Mouse (Mus musculus): Measurements from ENCODE around the gene Galnt2. TPM values are rescaled to one million over a fixed set of nuclear protein-coding genes. Genes with fewer than 3 reads are reported as not detected.

The Galnt2 gene
- total RNA-seq, 2 experiments from 2014 or later: 36.1 to 50.8 TPM

GRCm38 (mm10) chr8:124362589-124362988 is 131.4 kb downstream of the Galnt2 start:
- peak; percentile 50 for ATAC-seq (replicated peaks; ENCODE audit: poor library complexity)

- ATAC-seq (replicated peaks; ENCODE audit: poor library complexity): no peak
These were observed 132.1 kb downstream of the Galnt2 start for GRCm38 (mm10) chr8:124363337-124363736.

- peak; percentile 97 for ATAC-seq (replicated peaks; ENCODE audit: poor library complexity)
These were observed 137.0 kb downstream of the Galnt2 start for GRCm38 (mm10) chr8:124368213-124368612.

GRCm38 (mm10) chr8:124370422-124371183 is 139.4 kb downstream of the Galnt2 start:
- no peak for ATAC-seq (replicated peaks; ENCODE audit: poor library complexity)

- no peak for ATAC-seq (replicated peaks; ENCODE audit: poor library complexity)
These were observed 140.4 kb downstream of the Galnt2 start for GRCm38 (mm10) chr8:124371410-124372123.

GRCm38 (mm10) chr8:124373753-124374152 is 142.6 kb downstream of the Galnt2 start:
- ATAC-seq (replicated peaks; ENCODE audit: poor library complexity): no peak

- no peak for ATAC-seq (replicated peaks; ENCODE audit: poor library complexity)
These were observed 144.0 kb downstream of the Galnt2 start for GRCm38 (mm10) chr8:124375168-124375567.

- ATAC-seq (replicated peaks; ENCODE audit: poor library complexity): no peak
These were observed 144.5 kb downstream of the Galnt2 start for GRCm38 (mm10) chr8:124375727-124376126.

GRCm38 (mm10) chr8:124376406-124376805 is 145.2 kb downstream of the Galnt2 start:
- no peak for ATAC-seq (replicated peaks; ENCODE audit: poor library complexity)

GRCm38 (mm10) chr8:124379289-124379688 is 148.1 kb downstream of the Galnt2 start:
- no peak for ATAC-seq (replicated peaks; ENCODE audit: poor library complexity)

GRCm38 (mm10) chr8:124382235-124382634 is 151.0 kb downstream of the Galnt2 start:
- ATAC-seq (replicated peaks; ENCODE audit: poor library complexity): no peak

- ATAC-seq (replicated peaks; ENCODE audit: poor library complexity): no peak
These were observed 153.1 kb downstream of the Galnt2 start for GRCm38 (mm10) chr8:124384336-124384735.

- no peak for ATAC-seq (replicated peaks; ENCODE audit: poor library complexity)
These were observed 155.2 kb downstream of the Galnt2 start for GRCm38 (mm10) chr8:124386225-124386899.

- ATAC-seq (replicated peaks; ENCODE audit: poor library complexity): no peak
These were observed 158.3 kb downstream of the Galnt2 start for GRCm38 (mm10) chr8:124389495-124389894.

- ATAC-seq (replicated peaks; ENCODE audit: poor library complexity): no peak
These were observed 160.0 kb downstream of the Galnt2 start for GRCm38 (mm10) chr8:124391191-124391590.

GRCm38 (mm10) chr8:124392271-124393012 is 161.3 kb downstream of the Galnt2 start:
- ATAC-seq (replicated peaks; ENCODE audit: poor library complexity): no peak

GRCm38 (mm10) chr8:124393013-124393412 is 161.8 kb downstream of the Galnt2 start:
- ATAC-seq (replicated peaks; ENCODE audit: poor library complexity): no peak

- ATAC-seq (replicated peaks; ENCODE audit: poor library complexity): no peak
These were observed 162.7 kb downstream of the Galnt2 start for GRCm38 (mm10) chr8:124393927-124394326.

- ATAC-seq (replicated peaks; ENCODE audit: poor library complexity): no peak
These were observed 163.8 kb downstream of the Galnt2 start for GRCm38 (mm10) chr8:124394951-124395350.

All from megakaryocyte progenitor cell, adult 5-6 weeks (primary cell).